Mouse (Mus musculus) adrenal gland, postnatal 10 days (tissue): ENCODE results near the gene Tepsin. TPM values are rescaled to one million over a fixed set of nuclear protein-coding genes. Genes with fewer than 3 reads are reported as not detected.

Experiments used
- DNase-seq: peaks from one replicate; pipeline ENCODE4 v3.0.0; 2021; ENCODE audit warnings: mixed read lengths
- total RNA-seq, 2 experiments: library from RNA; stranded (reverse); gene quantifications; 2 replicates each; pipeline ENCODE4 v1.2.3; 2021

Tepsin gene
- total RNA-seq, 2 experiments from 2014 or later, result 9.0 to 13.2 TPM

- DNase-seq, result peak; percentile 70
Measured at GRCm38 (mm10) chr11:120111033-120111432, 12.5 kb upstream of the Tepsin start.

GRCm38 (mm10) chr11:120110554-120110953 is 12.0 kb upstream of the Tepsin start:
- no peak for DNase-seq

- no peak for DNase-seq
Measured at GRCm38 (mm10) chr11:120109558-120110210, 11.2 kb upstream of the Tepsin start.

- no peak for DNase-seq
Measured at GRCm38 (mm10) chr11:120107796-120108195, 9.3 kb upstream of the Tepsin start.

GRCm38 (mm10) chr11:120107026-120107425 is 8.5 kb upstream of the Tepsin start:
- DNase-seq, result no peak

- DNase-seq, result peak; percentile 45
Measured at GRCm38 (mm10) chr11:120103431-120103997, 5.0 kb upstream of the Tepsin start.

- DNase-seq, result peak; percentile 75
Measured at GRCm38 (mm10) chr11:120101036-120101435, 2.5 kb upstream of the Tepsin start.

GRCm38 (mm10) chr11:120092817-120093591 is 5.5 kb downstream of the Tepsin start:
- peak; percentile 81 for DNase-seq

- DNase-seq, result peak; percentile 56
Measured at GRCm38 (mm10) chr11:120090661-120091060, 7.9 kb downstream of the Tepsin start.

GRCm38 (mm10) chr11:120086702-120087152 is 11.8 kb downstream of the Tepsin start, which contains the start of gene Cep131:
Cep131 (minus strand) TSS chr11:120086827.
- peak; percentile 99 for DNase-seq

- DNase-seq, result peak; percentile 66
Measured at GRCm38 (mm10) chr11:120085891-120086627, 12.5 kb downstream of the Tepsin start.

GRCm38 (mm10) chr11:120080282-120080681 is 18.2 kb downstream of the Tepsin start:
- DNase-seq, result no peak

GRCm38 (mm10) chr11:120076191-120076590 is 22.3 kb downstream of the Tepsin start:
- peak; percentile 82 for DNase-seq

- DNase-seq, result no peak
Measured at GRCm38 (mm10) chr11:120072986-120073647, 25.4 kb downstream of the Tepsin start.

GRCm38 (mm10) chr11:120071731-120072320 is 26.7 kb downstream of the Tepsin start:
- peak; percentile 67 for DNase-seq

GRCm38 (mm10) chr11:120071065-120071464 is 27.5 kb downstream of the Tepsin start:
- DNase-seq, result peak; percentile 47

GRCm38 (mm10) chr11:120070286-120070930 is 28.1 kb downstream of the Tepsin start:
- DNase-seq, result peak; percentile 80

- DNase-seq, result no peak
Measured at GRCm38 (mm10) chr11:120069261-120069660, 29.3 kb downstream of the Tepsin start.

- no peak for DNase-seq
Measured at GRCm38 (mm10) chr11:120067834-120068233, 30.7 kb downstream of the Tepsin start.

GRCm38 (mm10) chr11:120065291-120065690 is 33.2 kb downstream of the Tepsin start:
- DNase-seq, result peak; percentile 77

- no peak for DNase-seq
Measured at GRCm38 (mm10) chr11:120064668-120065040, 33.9 kb downstream of the Tepsin start.
